In genomic region chr10:103443070-103443469, GRCm38 (mm10) we compare ENCODE assay signal across 8 mouse cellular contexts.
DNase-seq lines count a peak whose midpoint lies in the region; ATAC-seq and TF ChIP-seq lines count a peak whose summit lies in the region.

No protein-coding gene starts in this region.

- H3K27me3 ChIP-seq in MEL (ENCODE audit: control insufficient read depth in 1 of 2, insufficient read depth in 2 of 2, low read length in 2 of 2): no peaks in the 10 kb centered on the region
- no peaks in the 10 kb centered on the region for H3K27me3 ChIP-seq in hindbrain, embryonic 13.5 days
- no peaks in the 10 kb centered on the region for H3K27me3 ChIP-seq in midbrain, embryonic 14.5 days (ENCODE audit: control insufficient read depth, insufficient read depth, low read length)

- DNase-seq in adrenal gland, postnatal 14 days: peak; percentile 5
- no peak for DNase-seq in adrenal gland, postnatal 4 days (ENCODE audit: low spot score in 2 of 2)
- peak; percentile 49 for DNase-seq in MEL (ENCODE audit: low read depth, low spot score)
- DNase-seq in embryo, embryonic 10.5 days (ENCODE audit: low spot score): peak; percentile 94
- peak; percentile 68 to 75 for DNase-seq in left cerebral cortex, postnatal 14 days (ENCODE audit: low spot score in 2 of 2)
- DNase-seq in midbrain, embryonic 14.5 days: peak; percentile 96
- DNase-seq in ovary, postnatal 36 days (ENCODE audit: low spot score): no peak

- no peak overlapping the region for H3K4me3 ChIP-seq in MEL (ENCODE audit: control insufficient read depth in 1 of 2, insufficient read depth in 1 of 2, low read depth in 2 of 2, low read length in 2 of 2)
- no peak overlapping the region for H3K4me3 ChIP-seq in hindbrain, embryonic 13.5 days
- no peak overlapping the region for H3K4me3 ChIP-seq in midbrain, embryonic 14.5 days (replicated peaks; ENCODE audit: low read depth, low read length)

- peak in 2 of 3 experiments; percentile 22 to 57; a peak in 3 of 6 replicates for TF ChIP-seq CTCF in MEL (IDR thresholded peaks at IDR 0.05 in 2 of 3, conservative IDR thresholded peaks at IDR 0.05 in 1 of 3; ENCODE audit: control insufficient read depth in 1 of 3, insufficient read depth in 1 of 3, low read depth in 2 of 3, low read length in 3 of 3, poor library complexity in 1 of 3, severe bottlenecking in 1 of 3)

- no peak for TF ChIP-seq EP300 in MEL (IDR thresholded peaks at IDR 0.05; ENCODE audit: low read depth in 1 of 2, low read length in 2 of 2)

- H3K79me2 ChIP-seq in MEL (ENCODE audit: control insufficient read depth, insufficient read depth, low read length, poor library complexity): no peaks in the 10 kb centered on the region

- no peak for TF ChIP-seq POLR2A in MEL (IDR thresholded peaks at IDR 0.05; ENCODE audit: control insufficient read depth in 1 of 2, insufficient read depth in 1 of 2, low read depth in 1 of 2, low read length in 2 of 2, poor library complexity in 1 of 2)

- H3K4me1 ChIP-seq in MEL (ENCODE audit: control insufficient read depth in 1 of 2, insufficient read depth in 2 of 2, low read length in 2 of 2): no peaks in the 10 kb centered on the region
- no peaks in the 10 kb centered on the region for H3K4me1 ChIP-seq in hindbrain, embryonic 13.5 days (replicated peaks)
- H3K4me1 ChIP-seq in midbrain, embryonic 14.5 days (ENCODE audit: control insufficient read depth, insufficient read depth, low read length): no peaks in the 10 kb centered on the region

- 45% methylated on average over 3 of the region's 3 CpGs for WGBS in hindbrain, embryonic 13.5 days
- 45% methylated on average over 3 of the region's 3 CpGs for WGBS in midbrain, embryonic 14.5 days

- H3K36me3 ChIP-seq in MEL (ENCODE audit: control insufficient read depth in 1 of 2, insufficient read depth in 2 of 2, low read length in 2 of 2): no peaks in the 10 kb centered on the region
- H3K36me3 ChIP-seq in hindbrain, embryonic 13.5 days: no peaks in the 10 kb centered on the region
- no peaks in the 10 kb centered on the region for H3K36me3 ChIP-seq in midbrain, embryonic 14.5 days (ENCODE audit: control insufficient read depth, insufficient read depth, low read length)

- no peak overlapping the region for H3K4me2 ChIP-seq in hindbrain, embryonic 13.5 days
- H3K4me2 ChIP-seq in midbrain, embryonic 14.5 days (ENCODE audit: low read length): no peak overlapping the region

- H3K27ac ChIP-seq in MEL (ENCODE audit: control insufficient read depth, low read depth, low read length): no peak overlapping the region
- no peak overlapping the region for H3K27ac ChIP-seq in hindbrain, embryonic 13.5 days
- H3K27ac ChIP-seq in midbrain, embryonic 14.5 days (replicated peaks; ENCODE audit: low read depth, low read length): no peak overlapping the region

- TF ChIP-seq RAD21 in MEL (IDR thresholded peaks at IDR 0.05; ENCODE audit: low read depth, low read length): peak; percentile 67

- H3K9me3 ChIP-seq in MEL (replicated peaks; ENCODE audit: insufficient read depth, low read length): no peaks in the 10 kb centered on the region
- no peaks in the 10 kb centered on the region for H3K9me3 ChIP-seq in hindbrain, embryonic 13.5 days
- H3K9me3 ChIP-seq in midbrain, embryonic 14.5 days (ENCODE audit: control insufficient read depth, low read length): no peaks in the 10 kb centered on the region

- intact Hi-C loops in left cerebral cortex, postnatal 14 days (cut with DNase I): no loop called here

- peak; percentile 88 for ATAC-seq in hindbrain, embryonic 13.5 days (ENCODE audit: low FRiP score)
- ATAC-seq in midbrain, embryonic 14.5 days (ENCODE audit: low FRiP score, low TSS enrichment): peak; percentile 82

- no peak overlapping the region for H3K9ac ChIP-seq in MEL (ENCODE audit: control insufficient read depth, low read depth, low read length, poor library complexity, severe bottlenecking)
- no peak overlapping the region for H3K9ac ChIP-seq in hindbrain, embryonic 13.5 days
- H3K9ac ChIP-seq in midbrain, embryonic 14.5 days (replicated peaks; ENCODE audit: low read length): no peak overlapping the region

TF ChIP-seq in MEL, 35 proteins besides CTCF, POLR2A, EP300 and RAD21:
- peak; percentile 38; the same call in 1 of the 2 replicates for TF ChIP-seq ZC3H11A (IDR thresholded peaks at IDR 0.05; ENCODE audit: low read depth, low read length)
- TF ChIP-seq SMC3 (IDR thresholded peaks at IDR 0.05; ENCODE audit: low read depth, low read length): peak; percentile 62
- TF ChIP-seq UBTF (IDR thresholded peaks at IDR 0.05; ENCODE audit: borderline replicate concordance, insufficient read depth, low read depth, low read length): no peak
TF ChIP-seq in MEL: peak in this region for 2.

Comparison
In these comparisons a context has a peak if more than half of its experiments do, and no peak if none do; other contexts are left out.
1. DNase-seq: peak in adrenal gland, postnatal 14 days (single experiment), MEL (single experiment), embryo, embryonic 10.5 days (single experiment), left cerebral cortex, postnatal 14 days (2 of 2) and midbrain, embryonic 14.5 days (single experiment); none in adrenal gland, postnatal 4 days (0 of 2) and ovary, postnatal 36 days (single experiment).